Mouse (Mus musculus) kidney, adult 8-10 months (tissue): ENCODE measurements around the gene Sik2.

Experiments
- DNase-seq, 2 experiments: peaks; one replicate each; pipeline ENCODE4 v3.0.0; 2022

Sik2 gene

GRCm38 (mm10) chr9:50863824-50864223 is 145.0 kb downstream of the Sik2 start:
- no peak for DNase-seq

- DNase-seq, result no peak
Observed at GRCm38 (mm10) chr9:50861119-50861839, 147.6 kb downstream of the Sik2 start.

- no peak for DNase-seq
Observed at GRCm38 (mm10) chr9:50858681-50859080, 150.2 kb downstream of the Sik2 start.

- no peak for DNase-seq
Observed at GRCm38 (mm10) chr9:50857082-50857641, 151.7 kb downstream of the Sik2 start.

- DNase-seq, result peak; percentile 90 to 96
Observed at GRCm38 (mm10) chr9:50856341-50857081, 152.4 kb downstream of the Sik2 start.

- DNase-seq, result no peak
Observed at GRCm38 (mm10) chr9:50855780-50856179, 153.1 kb downstream of the Sik2 start.

- DNase-seq, result no peak
Observed at GRCm38 (mm10) chr9:50855133-50855766, 153.6 kb downstream of the Sik2 start.

- DNase-seq, result no peak
Observed at GRCm38 (mm10) chr9:50854376-50854775, 154.5 kb downstream of the Sik2 start.

- no peak for DNase-seq
Observed at GRCm38 (mm10) chr9:50852634-50853349, 156.1 kb downstream of the Sik2 start.

GRCm38 (mm10) chr9:50850713-50851112 is 158.2 kb downstream of the Sik2 start:
- DNase-seq, result no peak

- DNase-seq, result no peak
Observed at GRCm38 (mm10) chr9:50850271-50850670, 158.6 kb downstream of the Sik2 start.

GRCm38 (mm10) chr9:50849755-50850154 is 159.1 kb downstream of the Sik2 start:
- no peak for DNase-seq

GRCm38 (mm10) chr9:50849249-50849648 is 159.6 kb downstream of the Sik2 start:
- DNase-seq, result peak; percentile 85 to 95

- peak; percentile 68 to 74 for DNase-seq
Observed at GRCm38 (mm10) chr9:50848821-50849220, 160.1 kb downstream of the Sik2 start.

- DNase-seq, result peak; percentile 50 to 54
Observed at GRCm38 (mm10) chr9:50847606-50848368, 161.1 kb downstream of the Sik2 start.

GRCm38 (mm10) chr9:50847133-50847532 is 161.7 kb downstream of the Sik2 start:
- no peak for DNase-seq

GRCm38 (mm10) chr9:50845547-50845946 is 163.3 kb downstream of the Sik2 start:
- DNase-seq, result peak; percentile 86 to 88

GRCm38 (mm10) chr9:50845081-50845480 is 163.8 kb downstream of the Sik2 start, which contains the start of gene Ppp2r1b:
Gene Ppp2r1b, plus strand, starts transcription at chr9:50845301.
- DNase-seq, result peak; percentile 23 to 29
